18 mouse cellular contexts compared by ENCODE assay signal in the genomic region with DNA sequence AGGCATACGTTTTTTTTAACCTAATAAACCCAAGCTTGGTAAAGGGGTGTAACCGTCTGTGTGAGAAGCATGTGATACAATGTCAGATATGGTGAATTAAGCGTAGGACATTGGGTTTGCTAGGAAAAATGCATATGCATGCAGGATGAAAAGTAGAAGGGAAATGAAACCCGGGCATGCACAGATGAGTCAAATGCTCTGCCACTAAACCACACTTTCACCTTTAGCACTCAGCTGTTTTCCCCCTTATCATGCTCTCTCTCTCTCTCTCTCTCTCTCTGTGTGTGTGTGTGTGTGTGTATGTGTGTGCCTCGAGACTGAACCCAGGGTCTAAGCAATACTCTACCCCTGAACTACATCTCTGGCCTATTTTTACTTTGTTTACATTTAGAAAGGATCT. TPM values are rescaled to one million over a fixed set of nuclear protein-coding genes. Genes with fewer than 3 reads are reported as not detected.
A peak's percentile ranks its signal among the peaks of the same experiment; 100 is the strongest.
DNase-seq lines count a peak whose midpoint lies in the region; ATAC-seq lines count a peak whose summit lies in the region.
"Had no signal": no experiment of that assay in that cellular context is flagged by ENCODE, and none has a peak within 500 bp of the region (broad histone marks: within the 10 kb centered on the region; RNA-seq: fewer than 3 reads in every experiment).

No protein-coding gene starts in this region.

- ATAC-seq in CD4-positive, CD25-positive, alpha-beta regulatory T cell, adult 4 months: peak; percentile 37
- ATAC-seq in inflammation-experienced regulatory T-cells, adult 6 months: peak; percentile 48
- ATAC-seq: forebrain, embryonic 15.5 days; intestine, postnatal 0 days; Patski had no signal

- DNase-seq in A20 (ENCODE audit: low read depth, low spot score) (peak; percentile 51), MN1 (ENCODE audit: low spot score) (no peak)
- no peak for DNase-seq in cerebellum, adult 18-20 months
- DNase-seq in layer of hippocampus, postnatal 36 days: no peak
- DNase-seq: adrenal gland, postnatal 10 days; adrenal gland, postnatal 36 days; cerebellum, adult 2 months; cerebellum, adult 9-11 months; cerebellum, postnatal 36 days; embryo, embryonic 11 days; gastrocnemius, postnatal 10 days; gastrocnemius, postnatal 36 days; kidney, adult 2 months had no signal

RNA-seq across cellular contexts. Expression of a gene that starts 11.9 kb away (rescaled TPM):
- 10 to 100 TPM; 23.9 to 30.0 TPM for polyA plus RNA-seq in CD4-positive, CD25-positive, alpha-beta regulatory T cell, adult 4 months (2017; shearing (Covaris generic))
- 10 to 100 TPM; 32.9 to 50.5 (median 38.3) TPM for polyA plus RNA-seq in inflammation-experienced regulatory T-cells, adult 6 months (2017; shearing (Covaris generic))
- total RNA-seq in layer of hippocampus, postnatal 36 days (2021): 100 to 1,000 TPM in 1 of 2 experiments, 10 to 100 TPM in 1; 93.5 to 103 TPM
